Mouse (Mus musculus): Measurements from ENCODE around the gene Hrh1. TPM values are rescaled to one million over a fixed set of nuclear protein-coding genes. Genes with fewer than 3 reads are reported as not detected.

The Hrh1 gene
- 0.62 TPM for polyA plus RNA-seq (2014; fragmentation: Illumina TruSeq; extraction: RNeasy Lipid Tissue Mini Kit (QIAGEN cat#74804); ENCODE audit: insufficient read depth, low read depth, low replicate concordance)

GRCm38 (mm10) chr6:114397691-114398217 is at the start of gene Hrh1:
Gene Hrh1, plus strand, starts transcription at chr6:114397936.

Other genes with a start within 250 kb of the Hrh1 start
- gene Slc6a1, start 115.3 kb upstream of the Hrh1 start, polyA plus RNA-seq (2014; fragmentation: Illumina TruSeq; extraction: RNeasy Lipid Tissue Mini Kit (QIAGEN cat#74804); ENCODE audit: insufficient read depth, low read depth, low replicate concordance): not detected
- gene Atg7, start 245.2 kb downstream of the Hrh1 start, polyA plus RNA-seq (2014; fragmentation: Illumina TruSeq; extraction: RNeasy Lipid Tissue Mini Kit (QIAGEN cat#74804); ENCODE audit: insufficient read depth, low read depth, low replicate concordance): 11.9 TPM

Data from lung, adult 10 weeks (tissue).